In genomic region chr6:106465766-106466165, GRCm38 (mm10) we compare ENCODE assay signal across 21 mouse cellular contexts.
DNase-seq lines count a peak whose midpoint lies in the region; ATAC-seq and TF ChIP-seq lines count a peak whose summit lies in the region.
"Had no signal": no experiment of that assay in that cellular context is flagged by ENCODE, and none has a peak within 500 bp of the region (broad histone marks: within the 10 kb centered on the region; RNA-seq: fewer than 3 reads in every experiment).

No protein-coding gene starts in this region.

- no peak overlapping the region for H3K4me2 ChIP-seq in forebrain, embryonic 11.5 days (ENCODE audit: low read depth, low read length, severe bottlenecking)
- H3K4me2 ChIP-seq in lung, embryonic 14.5 days = no peak overlapping the region
- no peak overlapping the region for H3K4me2 ChIP-seq in midbrain, embryonic 13.5 days (replicated peaks)
- H3K4me2 ChIP-seq: embryonic facial prominence, embryonic 15.5 days; hindbrain, embryonic 15.5 days; limb, embryonic 12.5 days; neural tube, embryonic 13.5 days; stomach, embryonic 15.5 days had no signal

- no peaks in the 10 kb centered on the region for H3K9me3 ChIP-seq in forebrain, embryonic 11.5 days (ENCODE audit: control insufficient read depth, low read length)
- H3K9me3 ChIP-seq in forebrain, embryonic 10.5 days = no peaks in the 10 kb centered on the region
- H3K9me3 ChIP-seq in lung, embryonic 14.5 days (ENCODE audit: low read depth, low read length) = no peaks in the 10 kb centered on the region
- no peaks in the 10 kb centered on the region for H3K9me3 ChIP-seq in midbrain, embryonic 13.5 days
- H3K9me3 ChIP-seq: embryonic facial prominence, embryonic 15.5 days; hindbrain, embryonic 15.5 days; limb, embryonic 12.5 days; neural tube, embryonic 13.5 days; stomach, embryonic 15.5 days had no signal

- no peak overlapping the region for H3K27ac ChIP-seq in forebrain, embryonic 11.5 days (ENCODE audit: low read depth, low read length)
- no peak overlapping the region for H3K27ac ChIP-seq in forebrain, embryonic 10.5 days
- H3K27ac ChIP-seq in lung, embryonic 14.5 days (ENCODE audit: low read depth) = no peak overlapping the region
- no peak overlapping the region for H3K27ac ChIP-seq in midbrain, embryonic 13.5 days
- H3K27ac ChIP-seq: embryonic facial prominence, embryonic 15.5 days; hindbrain, embryonic 15.5 days; limb, embryonic 12.5 days; liver, embryonic 14.5 days; stomach, embryonic 15.5 days had no signal

- H3K4me1 ChIP-seq in forebrain, embryonic 11.5 days (replicated peaks; ENCODE audit: control insufficient read depth, insufficient read depth, low read length) = no peaks in the 10 kb centered on the region
- peaks cover 11% of the 10 kb centered on the region; the same call in 1 of the 2 replicates for H3K4me1 ChIP-seq in forebrain, embryonic 10.5 days
- no peaks in the 10 kb centered on the region for H3K4me1 ChIP-seq in lung, embryonic 14.5 days (ENCODE audit: insufficient read depth)
- peaks cover 12% of the 10 kb centered on the region for H3K4me1 ChIP-seq in midbrain, embryonic 13.5 days (replicated peaks)
- H3K4me1 ChIP-seq: embryonic facial prominence, embryonic 15.5 days; limb, embryonic 12.5 days; stomach, embryonic 15.5 days had no signal

- no peaks in the 10 kb centered on the region for H3K36me3 ChIP-seq in forebrain, embryonic 11.5 days (ENCODE audit: control insufficient read depth, insufficient read depth, low read length)
- H3K36me3 ChIP-seq in forebrain, embryonic 10.5 days (replicated peaks) = no peaks in the 10 kb centered on the region
- H3K36me3 ChIP-seq in lung, embryonic 14.5 days (ENCODE audit: insufficient read depth) = no peaks in the 10 kb centered on the region
- H3K36me3 ChIP-seq in midbrain, embryonic 13.5 days = no peaks in the 10 kb centered on the region
- H3K36me3 ChIP-seq: embryonic facial prominence, embryonic 15.5 days; hindbrain, embryonic 15.5 days; limb, embryonic 12.5 days; neural tube, embryonic 13.5 days; stomach, embryonic 15.5 days had no signal

- H3K9ac ChIP-seq in forebrain, embryonic 11.5 days (ENCODE audit: low read length) = no peak overlapping the region
- no peak overlapping the region for H3K9ac ChIP-seq in lung, embryonic 14.5 days
- H3K9ac ChIP-seq in midbrain, embryonic 13.5 days (replicated peaks) = no peak overlapping the region
- H3K9ac ChIP-seq: embryonic facial prominence, embryonic 15.5 days; hindbrain, embryonic 15.5 days; limb, embryonic 12.5 days; liver, embryonic 14.5 days; neural tube, embryonic 13.5 days; stomach, embryonic 15.5 days had no signal

- whole genome bisulfite sequencing in forebrain, embryonic 11.5 days = 25% methylated on average over 2 of the region's 2 CpGs
- WGBS in forebrain, embryonic 10.5 days = 37% methylated on average over 2 of the region's 2 CpGs
- 6% methylated on average over 2 of the region's 2 CpGs for WGBS in lung, embryonic 14.5 days
- 15% methylated on average over 2 of the region's 2 CpGs for WGBS in midbrain, embryonic 13.5 days

- TF ChIP-seq CTCF in lung, embryonic 14.5 days (IDR thresholded peaks at IDR 0.05; ENCODE audit: low read depth) = no peak

- no peaks in the 10 kb centered on the region for H3K27me3 ChIP-seq in forebrain, embryonic 11.5 days (ENCODE audit: control insufficient read depth, insufficient read depth, low read length)
- H3K27me3 ChIP-seq in forebrain, embryonic 10.5 days (ENCODE audit: poor library complexity, severe bottlenecking) = no peaks in the 10 kb centered on the region
- H3K27me3 ChIP-seq in lung, embryonic 14.5 days (ENCODE audit: insufficient read depth, low read length) = no peaks in the 10 kb centered on the region
- no peaks in the 10 kb centered on the region for H3K27me3 ChIP-seq in midbrain, embryonic 13.5 days
- H3K27me3 ChIP-seq: CH12.LX; embryonic facial prominence, embryonic 15.5 days; hindbrain, embryonic 15.5 days; limb, embryonic 12.5 days; neural tube, embryonic 13.5 days; stomach, embryonic 15.5 days had no signal

- DNase-seq in forebrain, embryonic 11.5 days (ENCODE audit: low spot score) = no peak
- DNase-seq in forebrain, embryonic 10.5 days (ENCODE audit: extremely low spot score, low spot score) = no peak
- DNase-seq in lung, embryonic 14.5 days = peak; percentile 31
- no peak for DNase-seq in lung, postnatal 10 days
- DNase-seq in gastrocnemius, postnatal 25 days = no peak
- no peak for DNase-seq in right cerebral cortex, adult 2 months (ENCODE audit: low spot score in 2 of 2)
- DNase-seq: adrenal gland, postnatal 36 days; cerebellum, adult 18-20 months; cerebellum, postnatal 36 days; kidney, adult 18-20 months; kidney, postnatal 10 days; right cerebral cortex, postnatal 25 days; thymus, adult 18-20 months had no signal

- H3K4me3 ChIP-seq in forebrain, embryonic 11.5 days (ENCODE audit: low read depth, low read length) = no peak overlapping the region
- H3K4me3 ChIP-seq in forebrain, embryonic 10.5 days = no peak overlapping the region
- no peak overlapping the region for H3K4me3 ChIP-seq in lung, embryonic 14.5 days (ENCODE audit: low read depth, low read length)
- no peak overlapping the region for H3K4me3 ChIP-seq in midbrain, embryonic 13.5 days (replicated peaks)
- H3K4me3 ChIP-seq: embryonic facial prominence, embryonic 15.5 days; hindbrain, embryonic 15.5 days; limb, embryonic 12.5 days; neural tube, embryonic 13.5 days; stomach, embryonic 15.5 days had no signal

- ATAC-seq in forebrain, embryonic 11.5 days (replicated peaks; ENCODE audit: low FRiP score) = peak; percentile 21; the same call in 1 of the 2 replicates
- ATAC-seq in lung, embryonic 14.5 days (ENCODE audit: insufficient read depth) = no peak
- ATAC-seq in midbrain, embryonic 13.5 days = peak; percentile 40; the same call in 1 of the 2 replicates
